Mouse (Mus musculus) forebrain, embryonic 15.5 days (tissue): ENCODE results near the gene Mss51. TPM values are rescaled to one million over a fixed set of nuclear protein-coding genes. Genes with fewer than 3 reads are reported as not detected.

Experiments
- ATAC-seq: fragments of 200-750 bp; cut with Nextera tagmentation; replicated peaks from 2 replicates; pipeline ENCODE4 v1.8.0; 2017; ENCODE audit warnings: mild to moderate bottlenecking, moderate TSS enrichment, moderate library complexity
- H3K27ac ChIP-seq: fragments of 300-500 bp; sonication (generic); replicated peaks from 2 replicates; pipeline ENCODE4 v1.5.1; 2015; ENCODE audit warnings: mild to moderate bottlenecking, inconsistent platforms
- H3K27me3 ChIP-seq: fragments of 300-500 bp; sonication (generic); 2 replicates; pipeline ENCODE4 v1.6.1; 2015; ENCODE audit warnings: inconsistent platforms
- H3K36me3 ChIP-seq: fragments of 300-500 bp; sonication (generic); 2 replicates; pipeline ENCODE4 v1.6.1; 2015; ENCODE audit warnings: mild to moderate bottlenecking, inconsistent platforms
- H3K4me1 ChIP-seq: fragments of 300-500 bp; sonication (generic); 2 replicates; pipeline ENCODE4 v1.6.1; 2015; ENCODE audit warnings: inconsistent platforms
- H3K4me2 ChIP-seq: fragments of 300-500 bp; sonication (generic); replicated peaks from 2 replicates; pipeline ENCODE4 v1.6.1; 2015; ENCODE audit warnings: mild to moderate bottlenecking, inconsistent platforms
- H3K4me3 ChIP-seq: fragments of 300-500 bp; sonication (generic); 2 replicates; pipeline ENCODE4 v1.5.1; 2015; ENCODE audit warnings: mild to moderate bottlenecking, inconsistent platforms
- H3K9ac ChIP-seq: fragments of 300-500 bp; sonication (generic); replicated peaks from 2 replicates; pipeline ENCODE4 v1.6.1; 2015; ENCODE audit warnings: mild to moderate bottlenecking, inconsistent platforms
- H3K9me3 ChIP-seq: fragments of 300-500 bp; sonication (generic); 2 replicates; pipeline ENCODE4 v1.6.1; 2016; ENCODE audit warnings: inconsistent platforms
- WGBS: fragments of 180-500 bp; shearing (Covaris S2); methylation state at CpG from one replicate; pipeline ENCODE4 v1.1.7; 2015; ENCODE audit warnings: mixed read lengths; 5-methylcytosine and 5-hydroxymethylcytosine counted together
- polyA plus RNA-seq: library from polyadenylated mRNA; unstranded; fragments of >200 nt; fragmentation: Nextera tagmentation; extraction: Ambion mirVana; gene quantifications from 2 replicates; pipeline ENCODE4 v1.2.1, GENCODE M21; 2015

Mss51 gene
- polyA plus RNA-seq, 1 experiment from 2014 or later: 0.62 TPM

DNA sequence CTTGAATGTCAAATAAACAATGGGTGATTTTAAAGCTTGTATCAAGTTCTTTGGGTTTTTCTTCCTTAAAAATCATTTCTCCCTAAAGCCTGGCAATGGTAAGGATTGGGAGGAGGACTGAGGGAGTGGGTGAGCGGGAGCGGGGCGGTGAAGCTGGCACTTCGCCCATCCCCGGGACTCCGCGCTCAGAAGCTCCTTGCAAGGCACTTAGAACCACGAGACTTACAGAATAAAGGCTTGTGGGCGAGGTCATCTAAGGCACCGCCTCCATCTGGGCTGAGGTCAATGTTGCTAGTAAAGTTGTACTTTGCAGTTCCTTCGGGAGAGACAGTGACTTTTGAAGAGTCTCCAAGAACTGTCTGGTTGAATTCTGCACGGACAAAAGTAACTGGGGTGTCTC, 49.5 kb downstream of the Mss51 start:
- ATAC-seq: no peak
- 40% methylated on average over 12 of the region's 12 CpGs for WGBS
- no peak overlapping the region for H3K9ac ChIP-seq

DNA sequence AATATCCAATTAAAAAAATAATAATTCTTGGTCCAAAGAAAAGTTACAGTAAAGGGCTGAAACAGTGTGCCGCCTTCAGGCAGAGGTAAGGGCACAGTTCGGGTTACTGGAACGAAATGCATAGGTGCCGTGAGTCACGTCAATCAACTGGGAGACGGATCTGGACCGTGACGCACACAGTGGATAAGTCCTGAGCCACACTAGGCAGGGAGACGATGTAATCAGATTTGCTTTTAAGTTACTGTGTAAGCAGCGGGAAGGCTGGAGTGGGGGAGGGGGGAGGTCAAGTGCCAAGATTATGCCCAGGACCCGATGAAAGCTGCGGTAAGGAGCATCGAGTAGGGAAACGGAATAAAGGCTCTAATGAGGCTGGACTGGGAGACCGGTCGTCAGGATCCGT, 54.4 kb downstream of the Mss51 start:
- 69% methylated on average over 17 of the region's 17 CpGs for WGBS

More for the DNA sequence above, 49.5 kb downstream of the Mss51 start:
- Histone ChIP-seq H3K27me3 (no peaks in the 10 kb centered on the region), H3K4me3 (no peak overlapping the region), H3K4me2 (no peak overlapping the region), H3K9me3 (no peaks in the 10 kb centered on the region), H3K27ac (no peak overlapping the region), H3K36me3 (no peaks in the 10 kb centered on the region), H3K4me1 (peaks cover 9% of the 10 kb centered on the region; the same call in 1 of the 2 replicates)

DNA sequence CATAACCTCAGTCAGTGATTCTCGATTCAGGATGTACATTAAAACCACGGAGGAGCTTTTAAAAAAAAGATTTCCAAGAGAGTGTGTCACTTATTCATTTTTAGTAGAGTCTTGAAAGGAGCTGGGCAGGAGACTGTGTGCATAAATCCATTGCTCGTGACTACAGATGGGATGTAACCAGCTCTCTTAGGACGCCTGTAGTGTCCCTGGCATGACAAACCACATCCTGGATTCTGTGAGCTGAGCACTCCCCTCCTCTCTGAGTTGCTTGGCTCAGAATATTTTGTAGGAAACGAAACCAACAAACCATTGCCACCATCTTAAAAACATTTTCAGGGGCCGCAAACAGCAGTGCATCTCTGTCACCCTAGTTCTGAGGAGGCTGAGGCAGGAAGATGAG, 59.7 kb downstream of the Mss51 start:
- no peaks in the 10 kb centered on the region for H3K27me3 ChIP-seq
- no peak overlapping the region for H3K9ac ChIP-seq
- WGBS: 72% methylated on average over 6 of the region's 6 CpGs
- H3K4me2 ChIP-seq: no peak overlapping the region
- H3K4me1 ChIP-seq: no peaks in the 10 kb centered on the region
- no peaks in the 10 kb centered on the region for H3K9me3 ChIP-seq
- no peaks in the 10 kb centered on the region for H3K36me3 ChIP-seq
- no peak overlapping the region for H3K4me3 ChIP-seq
- H3K27ac ChIP-seq: no peak overlapping the region
- no peak for ATAC-seq

More for the DNA sequence above, 54.4 kb downstream of the Mss51 start:
- Histone ChIP-seq H3K9ac (no peak overlapping the region), H3K4me1 (no peaks in the 10 kb centered on the region), H3K27ac (no peak overlapping the region), H3K36me3 (no peaks in the 10 kb centered on the region), H3K4me2 (no peak overlapping the region), H3K27me3 (no peaks in the 10 kb centered on the region), H3K4me3 (no peak overlapping the region), H3K9me3 (no peaks in the 10 kb centered on the region)
- no peak for ATAC-seq

Other genes starting within 250 kb of the Mss51 start
- not detected in 2 replicates for gene Kcnk16, start 227.7 kb downstream of the Mss51 start, polyA plus RNA-seq
- gene Nudt13, start 202.2 kb downstream of the Mss51 start, polyA plus RNA-seq: 16.8 and 18.1 TPM in 2 replicates
- 50.1 and 54.9 TPM in 2 replicates for gene Ecd, start 148.8 kb downstream of the Mss51 start, polyA plus RNA-seq
- gene Fam149b, start 148.7 kb downstream of the Mss51 start, polyA plus RNA-seq: 42.3 and 43.3 TPM in 2 replicates
- gene Dnajc9, start 108.0 kb downstream of the Mss51 start, polyA plus RNA-seq: 186 and 196 TPM in 2 replicates
- gene Mrps16, start 103.3 kb downstream of the Mss51 start, polyA plus RNA-seq: 55.8 and 58.2 TPM in 2 replicates
- 2.1 and 3.0 TPM in 2 replicates for gene Cfap70, start 44.7 kb downstream of the Mss51 start, polyA plus RNA-seq
- gene Anxa7, start 16.8 kb downstream of the Mss51 start, polyA plus RNA-seq: 14.1 and 15.8 TPM in 2 replicates
- gene Ppp3cb, start 49.7 kb upstream of the Mss51 start, polyA plus RNA-seq: 79.6 and 89.0 TPM in 2 replicates
- gene Usp54, start 144.2 kb upstream of the Mss51 start, polyA plus RNA-seq: 9.0 and 10.1 TPM in 2 replicates
- gene Myoz1, start 159.6 kb upstream of the Mss51 start, polyA plus RNA-seq: not detected in 2 replicates
- 0.11 and 0.17 TPM in 2 replicates for gene Synpo2l, start 171.5 kb upstream of the Mss51 start, polyA plus RNA-seq
- 83.9 and 85.5 TPM in 2 replicates for gene Sec24c, start 177.4 kb upstream of the Mss51 start, polyA plus RNA-seq
- gene Fut11, start 198.1 kb upstream of the Mss51 start, polyA plus RNA-seq: 23.1 and 23.9 TPM in 2 replicates
- 213 TPM in 2 replicates for gene Chchd1, start 206.1 kb upstream of the Mss51 start, polyA plus RNA-seq
- 46.1 and 47.1 TPM in 2 replicates for gene Zswim8, start 210.7 kb upstream of the Mss51 start, polyA plus RNA-seq
- 15.7 and 16.9 TPM in 2 replicates for gene Ndst2, start 237.7 kb upstream of the Mss51 start, polyA plus RNA-seq